Mouse (Mus musculus) lung, embryonic 15.5 days (tissue): ENCODE results near the gene Zfp831. TPM values are rescaled to one million over a fixed set of nuclear protein-coding genes. Genes with fewer than 3 reads are reported as not detected.

ENCODE experiments used
- ATAC-seq: fragments of 200-750 bp; cut with Nextera tagmentation; 2 replicates; pipeline ENCODE4 v1.8.0; 2017; ENCODE audit warnings: moderate number of reproducible peaks, borderline replicate concordance; ENCODE audit not compliant: low FRiP score, low TSS enrichment; ENCODE audit errors: extremely low read depth
- H3K27ac ChIP-seq: fragments of 300-500 bp; sonication (generic); 2 replicates; pipeline ENCODE4 v1.5.1; 2015; ENCODE audit warnings: moderate library complexity, mild to moderate bottlenecking, inconsistent platforms
- H3K27me3 ChIP-seq: fragments of 300-500 bp; sonication (generic); 2 replicates; pipeline ENCODE4 v1.6.1; 2015; ENCODE audit warnings: inconsistent platforms
- H3K36me3 ChIP-seq: fragments of 300-500 bp; sonication (generic); 2 replicates; pipeline ENCODE4 v1.6.1; 2015; ENCODE audit warnings: inconsistent platforms
- H3K4me1 ChIP-seq: fragments of 300-500 bp; sonication (generic); 2 replicates; pipeline ENCODE4 v1.6.1; 2015; ENCODE audit warnings: inconsistent platforms
- H3K4me2 ChIP-seq: fragments of 300-500 bp; sonication (generic); 2 replicates; pipeline ENCODE4 v1.6.1; 2015; ENCODE audit warnings: inconsistent platforms, mild to moderate bottlenecking, moderate library complexity
- H3K4me3 ChIP-seq: fragments of 300-500 bp; sonication (generic); 2 replicates; pipeline ENCODE4 v1.5.1; 2015; ENCODE audit warnings: mild to moderate bottlenecking, inconsistent platforms
- H3K9ac ChIP-seq: fragments of 300-500 bp; sonication (generic); 2 replicates; pipeline ENCODE4 v1.6.1; 2015; ENCODE audit warnings: inconsistent platforms
- H3K9me3 ChIP-seq: fragments of 300-500 bp; sonication (generic); 2 replicates; pipeline ENCODE4 v1.6.1; 2016; ENCODE audit warnings: inconsistent platforms
- WGBS: fragments of 180-500 bp; shearing (Covaris S2); methylation state at CpG from one replicate; pipeline ENCODE4 v1.1.7; 2015; 5-methylcytosine and 5-hydroxymethylcytosine counted together
- polyA plus RNA-seq: library from polyadenylated mRNA; unstranded; fragments of >200 nt; fragmentation: Nextera tagmentation; extraction: Ambion mirVana; gene quantifications from 2 replicates; pipeline ENCODE4 v1.2.1, GENCODE M21; 2015

Zfp831 gene
- 0.02 and 0.03 TPM in 2 replicates for polyA plus RNA-seq

- Histone ChIP-seq H3K27ac (no peak within 1 kb of the TSS), H3K4me2 (no peak within 1 kb of the TSS), H3K4me3 (no peak within 1 kb of the TSS), H3K36me3 (no peaks in the 10 kb centered on the region), H3K4me1 (no peaks in the 10 kb centered on the region), H3K9ac (no peak within 1 kb of the TSS), H3K27me3 (no peaks in the 10 kb centered on the region), H3K9me3 (no peaks in the 10 kb centered on the region)
- ATAC-seq, result peak; percentile 47; the same call in 1 of the 2 replicates
- 68% methylated on average over 18 of the region's 18 CpGs for WGBS
These were observed at the start of gene Zfp831 for GRCm38 (mm10) chr2:174643448-174644144. Gene Zfp831 (plus strand): TSS chr2:174643534.

DNA sequence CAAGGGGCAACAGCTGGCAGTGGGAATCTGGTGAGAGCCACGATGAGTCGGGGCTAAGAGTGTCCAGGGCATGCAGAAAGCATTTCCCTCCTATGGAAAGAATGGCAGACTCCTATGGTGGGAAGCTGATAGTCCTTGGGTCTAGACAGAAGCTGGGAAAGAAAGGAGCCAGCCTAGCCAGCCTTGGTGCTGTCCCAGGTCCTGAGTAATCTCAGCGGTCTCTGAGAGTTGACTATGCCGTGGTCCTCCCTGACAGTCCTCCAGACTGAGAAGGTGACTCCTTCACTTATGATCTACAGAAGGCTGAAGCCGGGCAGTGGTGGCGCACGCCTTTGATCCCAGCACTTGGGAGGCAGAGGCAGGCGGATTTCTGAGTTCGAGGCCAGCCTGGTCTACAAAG, 48.4 kb upstream of the Zfp831 start:
- Histone ChIP-seq H3K4me1 (no peaks in the 10 kb centered on the region), H3K4me2 (no peak overlapping the region), H3K27ac (no peak overlapping the region), H3K9ac (no peak overlapping the region), H3K4me3 (no peak overlapping the region), H3K36me3 (no peaks in the 10 kb centered on the region), H3K27me3 (no peaks in the 10 kb centered on the region), H3K9me3 (no peaks in the 10 kb centered on the region)
- WGBS, result 72% methylated on average over 9 of the region's 9 CpGs
- no peak for ATAC-seq

- H3K36me3 ChIP-seq, result no peaks in the 10 kb centered on the region
- no peaks in the 10 kb centered on the region for H3K27me3 ChIP-seq
- H3K4me3 ChIP-seq, result no peak overlapping the region
- 67% methylated on average over 2 of the region's 2 CpGs for WGBS
- no peak overlapping the region for H3K9ac ChIP-seq
- H3K9me3 ChIP-seq, result no peaks in the 10 kb centered on the region
- no peak for ATAC-seq
- H3K27ac ChIP-seq, result no peak overlapping the region
- no peak overlapping the region for H3K4me2 ChIP-seq
- no peaks in the 10 kb centered on the region for H3K4me1 ChIP-seq
These were observed 47.7 kb upstream of the Zfp831 start for GRCm38 (mm10) chr2:174595611-174596010.

DNA sequence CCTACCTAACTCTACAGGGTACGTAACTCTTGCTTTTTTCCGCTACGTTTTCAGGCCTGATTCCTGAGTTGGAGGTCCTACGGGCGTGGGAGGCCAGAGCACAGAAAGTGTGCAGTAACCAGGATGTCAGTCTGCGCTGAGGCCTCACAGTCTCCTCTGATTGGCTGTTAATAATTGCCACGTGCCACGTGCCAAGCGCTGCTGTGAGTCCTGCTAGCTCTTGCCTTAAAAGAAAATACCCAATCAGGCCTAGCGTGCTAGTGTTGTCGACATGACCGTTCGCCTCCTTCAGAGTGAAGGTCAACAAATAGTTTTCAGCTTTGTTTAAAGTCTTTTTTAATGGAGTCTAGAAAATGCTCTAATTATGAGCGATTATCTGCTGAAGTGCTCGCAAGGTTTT, 46.9 kb upstream of the Zfp831 start:
- Histone ChIP-seq H3K4me3 (no peak overlapping the region), H3K9me3 (no peaks in the 10 kb centered on the region), H3K27me3 (no peaks in the 10 kb centered on the region), H3K27ac (no peak overlapping the region), H3K9ac (no peak overlapping the region), H3K4me1 (no peaks in the 10 kb centered on the region), H3K36me3 (no peaks in the 10 kb centered on the region), H3K4me2 (no peak overlapping the region)
- 82% methylated on average over 15 of the region's 15 CpGs for WGBS
- no peak for ATAC-seq

DNA sequence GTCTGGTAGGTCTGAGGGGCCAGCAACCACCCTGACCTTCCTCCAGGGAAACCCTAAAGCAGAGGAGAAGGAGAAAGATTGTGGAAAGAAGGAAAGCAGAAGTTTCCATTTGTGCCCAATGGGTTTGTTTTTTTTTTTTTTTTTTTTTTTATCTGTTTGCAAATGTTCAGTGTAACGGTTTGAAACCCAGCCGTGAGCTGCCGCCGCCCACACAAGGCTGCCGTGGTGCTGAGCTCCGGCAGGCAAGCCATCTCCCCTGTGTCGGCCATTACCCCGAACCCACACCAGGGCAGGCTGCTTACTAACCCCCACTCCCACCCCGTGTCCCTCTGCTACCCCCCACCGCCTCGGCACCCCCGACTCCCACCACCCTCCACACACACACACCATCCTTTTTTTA, 44.9 kb upstream of the Zfp831 start:
- no peak overlapping the region for H3K9ac ChIP-seq
- ATAC-seq, result no peak
- H3K9me3 ChIP-seq, result no peaks in the 10 kb centered on the region
- no peak overlapping the region for H3K4me3 ChIP-seq
- H3K4me2 ChIP-seq, result no peak overlapping the region
- H3K27me3 ChIP-seq, result no peaks in the 10 kb centered on the region
- whole genome bisulfite sequencing, result 59% methylated on average over 12 of the region's 12 CpGs
- H3K27ac ChIP-seq, result peak overlapping the region; percentile 63
- peaks cover 4% of the 10 kb centered on the region; the same call in 1 of the 2 replicates for H3K4me1 ChIP-seq
- H3K36me3 ChIP-seq, result no peaks in the 10 kb centered on the region

- H3K27ac ChIP-seq, result peak overlapping the region; percentile 65
- WGBS, result 61% methylated on average over 9 of the region's 9 CpGs
- peak; percentile 30; the same call in 1 of the 2 replicates for ATAC-seq
- no peaks in the 10 kb centered on the region for H3K27me3 ChIP-seq
- peaks cover 4% of the 10 kb centered on the region; the same call in 1 of the 2 replicates for H3K4me1 ChIP-seq
- no peak overlapping the region for H3K4me2 ChIP-seq
- H3K9me3 ChIP-seq, result no peaks in the 10 kb centered on the region
- no peak overlapping the region for H3K4me3 ChIP-seq
- H3K9ac ChIP-seq, result no peak overlapping the region
- H3K36me3 ChIP-seq, result no peaks in the 10 kb centered on the region
These were observed 44.2 kb upstream of the Zfp831 start for GRCm38 (mm10) chr2:174599071-174599635.

DNA sequence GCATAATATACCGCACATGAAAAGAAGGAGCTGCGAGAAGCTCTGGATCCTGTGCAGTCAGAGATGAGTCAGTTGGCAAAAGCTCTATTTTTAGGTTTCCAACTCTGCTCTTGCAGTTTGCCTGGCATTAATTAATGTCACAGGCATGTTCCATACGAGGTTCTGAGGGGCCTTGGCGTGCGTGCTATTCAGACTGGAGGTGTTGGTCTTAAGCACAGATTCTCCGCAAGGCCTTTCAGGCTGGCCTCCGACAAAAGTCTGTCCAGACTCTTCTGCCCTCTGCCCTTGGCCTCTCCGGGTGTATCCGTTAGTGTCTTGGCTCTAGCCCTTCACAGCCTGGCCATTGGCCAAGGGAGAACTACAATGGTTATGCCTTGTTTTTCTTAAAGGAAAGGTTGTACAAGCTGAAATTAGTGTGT, 43.5 kb upstream of the Zfp831 start:
- no peaks in the 10 kb centered on the region for H3K27me3 ChIP-seq
- no peak overlapping the region for H3K9ac ChIP-seq
- 48% methylated on average over 9 of the region's 9 CpGs for WGBS
- peaks cover 4% of the 10 kb centered on the region; the same call in 1 of the 2 replicates for H3K4me1 ChIP-seq
- H3K9me3 ChIP-seq, result no peaks in the 10 kb centered on the region
- no peaks in the 10 kb centered on the region for H3K36me3 ChIP-seq
- H3K4me2 ChIP-seq, result no peak overlapping the region
- no peak overlapping the region for H3K4me3 ChIP-seq
- H3K27ac ChIP-seq, result peak overlapping the region; percentile 65
- ATAC-seq, result peak; percentile 33; the same call in 1 of the 2 replicates

DNA sequence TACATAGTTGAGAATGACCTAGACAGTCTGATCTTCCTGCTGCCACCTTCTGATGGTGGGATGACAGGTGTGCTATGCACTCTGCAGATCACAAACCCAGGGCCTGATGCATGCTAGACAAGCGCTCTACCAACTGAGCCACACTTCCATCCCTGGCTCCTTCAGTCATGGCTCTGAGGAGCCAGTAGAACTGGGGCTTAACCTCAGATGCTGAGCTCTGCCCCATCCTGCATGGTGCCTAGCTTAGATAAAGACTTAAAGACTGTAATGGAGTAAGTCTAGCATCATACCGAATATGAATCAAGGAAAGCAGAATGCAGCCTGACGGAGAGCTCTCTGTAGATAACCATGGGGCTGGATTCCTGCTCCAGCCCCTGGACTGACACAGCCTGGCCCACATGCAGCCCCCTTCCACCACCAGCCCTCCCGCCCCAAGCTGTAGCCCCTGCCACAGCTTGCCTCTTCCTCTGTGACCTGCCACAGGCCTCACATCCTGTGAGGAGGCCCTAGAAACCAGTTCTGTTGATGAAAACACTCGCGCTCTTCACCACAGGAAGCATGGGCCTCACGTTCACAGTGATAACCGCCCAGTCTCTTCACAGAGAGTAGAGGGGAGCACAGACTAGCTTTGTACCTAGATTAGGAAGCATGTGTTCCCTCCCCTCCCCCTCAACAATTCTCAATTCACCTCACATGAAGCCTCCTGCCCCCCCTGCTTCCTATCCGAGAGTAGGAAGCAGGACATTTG, 41.2 kb upstream of the Zfp831 start:
- Histone ChIP-seq H3K4me2 (no peak overlapping the region), H3K9ac (no peak overlapping the region), H3K36me3 (no peaks in the 10 kb centered on the region), H3K4me1 (peaks cover 4% of the 10 kb centered on the region; the same call in 1 of the 2 replicates), H3K9me3 (no peaks in the 10 kb centered on the region), H3K27me3 (no peaks in the 10 kb centered on the region), H3K27ac (peak overlapping the region; percentile 78), H3K4me3 (no peak overlapping the region)
- ATAC-seq, result no peak
- WGBS, result 46% methylated on average over 9 of the region's 9 CpGs

DNA sequence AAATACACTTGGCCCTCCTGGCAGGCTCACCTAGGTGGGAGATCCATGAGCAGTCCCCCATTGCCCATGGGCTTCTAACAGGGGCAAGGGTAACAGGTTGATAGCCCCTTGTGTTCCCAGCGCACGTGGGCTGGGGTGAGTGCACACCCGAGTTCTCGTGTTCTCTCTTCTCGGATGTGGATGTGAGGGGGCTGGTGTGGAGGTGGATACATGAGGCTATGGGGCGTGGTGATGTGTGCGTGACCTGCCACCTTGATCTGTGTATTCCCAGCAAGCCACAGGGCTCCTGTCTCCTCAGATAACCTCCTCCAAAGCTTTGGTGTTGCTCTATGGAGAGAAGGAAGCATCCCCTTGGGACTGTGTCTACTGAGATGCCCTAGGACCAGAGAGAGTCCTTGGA, 40.0 kb upstream of the Zfp831 start:
- Histone ChIP-seq H3K4me1 (peaks cover 4% of the 10 kb centered on the region; the same call in 1 of the 2 replicates), H3K9ac (no peak overlapping the region), H3K9me3 (no peaks in the 10 kb centered on the region), H3K36me3 (no peaks in the 10 kb centered on the region), H3K27me3 (no peaks in the 10 kb centered on the region), H3K4me3 (no peak overlapping the region), H3K27ac (peak overlapping the region; percentile 78; the same call in 1 of the 2 replicates), H3K4me2 (no peak overlapping the region)
- no peak for ATAC-seq
- WGBS, result 81% methylated on average over 7 of the region's 7 CpGs

DNA sequence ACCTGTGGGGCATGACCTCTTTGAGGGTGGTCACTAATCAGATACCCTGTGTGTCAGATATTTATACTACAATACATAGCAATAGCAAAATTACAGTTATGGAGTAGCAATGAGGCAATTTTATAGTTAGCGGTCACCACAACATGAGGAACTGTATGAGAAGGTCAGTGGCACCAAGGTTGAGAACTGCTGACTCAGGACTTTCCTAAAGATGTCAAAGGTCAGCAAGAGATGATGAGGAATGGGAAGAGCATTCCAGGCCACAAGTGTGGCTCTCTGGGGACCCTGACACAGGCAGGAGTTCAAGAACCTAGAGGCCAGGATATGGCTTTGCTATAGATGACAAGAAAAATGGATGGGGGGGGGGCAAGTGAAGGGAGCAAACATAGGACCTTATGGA, 38.3 kb upstream of the Zfp831 start:
- Histone ChIP-seq H3K27me3 (no peaks in the 10 kb centered on the region), H3K4me2 (no peak overlapping the region), H3K9ac (no peak overlapping the region), H3K4me3 (no peak overlapping the region), H3K9me3 (no peaks in the 10 kb centered on the region), H3K27ac (no peak overlapping the region), H3K4me1 (peaks cover 4% of the 10 kb centered on the region; the same call in 1 of the 2 replicates), H3K36me3 (no peaks in the 10 kb centered on the region)
- WGBS, result 90% methylated on average over 1 of the region's 1 CpGs
- ATAC-seq, result no peak

DNA sequence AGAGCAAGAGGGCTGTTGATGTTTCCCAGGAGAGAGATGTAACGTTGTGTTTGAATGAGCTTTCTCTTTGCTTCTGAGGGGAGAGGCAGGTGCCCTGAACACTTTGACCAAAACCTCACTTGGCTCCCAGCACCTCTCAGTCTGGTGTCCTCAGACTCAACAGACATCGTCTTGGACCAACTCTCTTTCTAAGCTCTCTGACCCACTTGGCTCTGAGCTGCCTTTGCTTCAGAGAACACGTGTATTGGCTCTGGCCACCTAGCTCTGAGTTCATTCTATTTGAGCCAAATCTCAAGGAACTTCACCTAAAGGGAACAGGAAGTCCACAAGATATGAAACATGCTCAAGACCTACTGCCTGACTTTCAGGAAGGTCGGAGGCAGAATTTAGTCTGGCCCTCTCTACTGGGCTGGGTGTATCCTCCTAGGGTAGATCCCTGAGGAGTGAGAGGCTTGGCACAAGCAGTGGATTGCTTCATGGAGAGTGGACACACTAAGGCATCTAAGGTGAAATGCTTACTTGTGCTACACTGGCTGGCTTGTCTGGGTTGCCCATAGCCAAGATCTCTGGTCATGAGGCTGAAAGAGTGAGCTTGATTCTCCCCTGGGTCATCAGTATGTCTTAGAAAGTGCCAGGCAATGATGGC, 37.8 kb upstream of the Zfp831 start:
- H3K9ac ChIP-seq, result no peak overlapping the region
- ATAC-seq, result no peak; the same call in 1 of the 2 replicates
- no peaks in the 10 kb centered on the region for H3K9me3 ChIP-seq
- peaks cover 4% of the 10 kb centered on the region; the same call in 1 of the 2 replicates for H3K4me1 ChIP-seq
- H3K27me3 ChIP-seq, result no peaks in the 10 kb centered on the region
- no peak overlapping the region for H3K4me2 ChIP-seq
- peak overlapping the region; percentile 42 for H3K27ac ChIP-seq
- H3K36me3 ChIP-seq, result no peaks in the 10 kb centered on the region
- WGBS, result 82% methylated on average over 4 of the region's 4 CpGs
- no peak overlapping the region for H3K4me3 ChIP-seq
